Mouse (Mus musculus) heart, embryonic 10.5 days (tissue): ENCODE results near the gene Bbc3. TPM values are rescaled to one million over a fixed set of nuclear protein-coding genes. Genes with fewer than 3 reads are reported as not detected.

Source experiments
- DNase-seq: peaks from one replicate; pipeline ENCODE4 v3.0.0-alpha.2; 2017; ENCODE audit warnings: low spot score
- H3K27ac ChIP-seq: fragments of 300-500 bp; sonication (generic); 2 replicates; pipeline ENCODE4 v1.5.1; 2016; ENCODE audit warnings: mild to moderate bottlenecking
- H3K27me3 ChIP-seq: fragments of 300-500 bp; sonication (generic); 2 replicates; pipeline ENCODE4 v1.6.1; 2016; ENCODE audit warnings: mild to moderate bottlenecking; ENCODE audit not compliant: poor library complexity, insufficient read depth, severe bottlenecking
- H3K36me3 ChIP-seq: fragments of 300-500 bp; sonication (generic); 2 replicates; pipeline ENCODE4 v1.6.1; 2016; ENCODE audit warnings: mild to moderate bottlenecking, moderate library complexity
- H3K4me1 ChIP-seq: fragments of 300-500 bp; sonication (generic); 2 replicates; pipeline ENCODE4 v1.6.1; 2016; ENCODE audit warnings: mild to moderate bottlenecking
- H3K4me3 ChIP-seq: fragments of 300-500 bp; sonication (generic); 2 replicates; pipeline ENCODE4 v1.5.1; 2016; ENCODE audit warnings: mild to moderate bottlenecking, moderate library complexity
- H3K9me3 ChIP-seq: fragments of 300-500 bp; sonication (generic); 2 replicates; pipeline ENCODE4 v1.6.1; 2016; ENCODE audit warnings: mild to moderate bottlenecking, moderate library complexity
- WGBS: fragments of 180-500 bp; shearing (Covaris S2); methylation state at CpG from one replicate; pipeline ENCODE4 v1.1.7; 2016; 5-methylcytosine and 5-hydroxymethylcytosine counted together
- polyA plus RNA-seq: library from polyadenylated mRNA; unstranded; fragments of >200 nt; fragmentation: Nextera tagmentation; extraction: Ambion mirVana; gene quantifications from 2 replicates; pipeline ENCODE4 v1.2.1, GENCODE M21; 2016

The Bbc3 gene
- polyA plus RNA-seq, 1 experiment from 2014 or later = 9.5 TPM

DNA sequence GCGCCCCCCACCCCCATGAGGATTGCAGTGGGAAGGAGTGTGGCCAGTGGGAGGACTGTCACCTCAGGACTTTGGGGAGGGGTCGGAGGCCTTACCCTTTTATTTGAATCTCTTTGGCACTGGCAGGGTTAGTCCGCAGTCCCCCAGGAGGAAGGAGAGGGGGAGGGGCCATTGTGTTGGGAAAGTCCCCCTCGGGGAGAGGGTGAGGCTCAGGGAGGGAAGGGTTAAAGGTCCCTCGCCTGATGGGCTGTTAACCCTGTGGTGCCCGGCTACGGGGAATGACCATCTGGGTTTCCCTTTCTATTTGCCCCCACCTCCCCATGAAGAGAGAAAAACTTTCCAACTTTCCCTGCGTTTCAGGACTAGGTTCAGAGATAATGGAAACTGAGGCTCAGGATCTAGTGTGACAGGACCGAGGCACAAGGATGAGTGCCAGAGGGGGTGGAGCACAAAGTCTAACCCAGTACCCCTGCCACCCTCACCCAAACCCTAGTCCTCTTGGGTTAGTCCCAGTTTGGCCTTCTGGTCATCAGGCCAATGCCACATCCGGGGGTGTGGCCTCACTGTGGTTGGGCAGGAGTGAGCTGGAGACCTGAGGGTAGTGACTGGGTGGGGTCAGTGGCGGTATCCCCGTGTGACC lies 4.6 kb downstream of the Bbc3 start:
- H3K4me1 ChIP-seq = peaks cover 79% of the 10 kb centered on the region
- H3K27ac ChIP-seq = peak overlapping the region; percentile 98
- H3K4me3 ChIP-seq = peak overlapping the region; percentile 94
- DNase-seq = peak; percentile 87
- 2% methylated on average over 12 of the region's 12 CpGs for WGBS
- no peaks in the 10 kb centered on the region for H3K27me3 ChIP-seq
- H3K36me3 ChIP-seq = peaks cover 15% of the 10 kb centered on the region
- H3K9me3 ChIP-seq = no peaks in the 10 kb centered on the region

DNA sequence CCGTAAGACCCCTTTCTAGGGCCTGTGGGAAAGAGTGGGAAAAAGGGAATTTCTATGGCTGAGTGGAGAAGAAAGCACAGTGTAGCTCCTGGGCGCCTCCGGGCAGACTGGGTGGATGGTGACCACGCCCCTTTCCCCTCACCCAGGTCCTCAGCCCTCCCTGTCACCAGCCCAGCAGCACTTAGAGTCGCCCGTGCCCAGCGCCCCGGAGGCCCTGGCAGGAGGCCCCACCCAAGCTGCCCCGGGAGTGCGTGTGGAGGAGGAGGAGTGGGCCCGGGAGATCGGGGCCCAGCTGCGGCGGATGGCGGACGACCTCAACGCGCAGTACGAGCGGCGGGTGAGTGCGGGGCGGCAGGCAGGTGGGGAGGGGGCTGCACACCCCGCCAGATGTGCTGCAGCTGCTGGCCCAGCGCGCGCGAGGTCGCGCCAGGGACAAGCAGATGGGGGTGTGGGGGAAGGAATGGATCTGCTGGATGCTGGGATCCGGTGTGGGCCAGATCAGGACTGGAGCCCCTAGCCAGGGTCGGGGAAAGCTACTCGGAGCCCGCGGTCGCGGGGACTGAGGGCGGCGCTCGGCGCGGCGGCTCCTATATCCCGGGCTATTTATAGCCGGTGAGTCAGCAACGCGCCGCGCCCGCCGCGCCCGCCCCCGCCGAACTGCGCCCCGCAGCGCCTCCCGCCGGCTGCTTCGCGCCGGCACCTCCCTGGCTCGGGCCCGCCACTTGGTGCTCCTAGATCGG lies 5.5 kb downstream of the Bbc3 start:
- under 1% methylated on average over 46 of the region's 66 CpGs for WGBS
- Histone ChIP-seq H3K27ac (peak overlapping the region; percentile 98), H3K36me3 (peaks cover 15% of the 10 kb centered on the region), H3K4me1 (peaks cover 75% of the 10 kb centered on the region), H3K4me3 (peak overlapping the region; percentile 94), H3K9me3 (no peaks in the 10 kb centered on the region), H3K27me3 (no peaks in the 10 kb centered on the region)
- peak; percentile 85 for DNase-seq

DNA sequence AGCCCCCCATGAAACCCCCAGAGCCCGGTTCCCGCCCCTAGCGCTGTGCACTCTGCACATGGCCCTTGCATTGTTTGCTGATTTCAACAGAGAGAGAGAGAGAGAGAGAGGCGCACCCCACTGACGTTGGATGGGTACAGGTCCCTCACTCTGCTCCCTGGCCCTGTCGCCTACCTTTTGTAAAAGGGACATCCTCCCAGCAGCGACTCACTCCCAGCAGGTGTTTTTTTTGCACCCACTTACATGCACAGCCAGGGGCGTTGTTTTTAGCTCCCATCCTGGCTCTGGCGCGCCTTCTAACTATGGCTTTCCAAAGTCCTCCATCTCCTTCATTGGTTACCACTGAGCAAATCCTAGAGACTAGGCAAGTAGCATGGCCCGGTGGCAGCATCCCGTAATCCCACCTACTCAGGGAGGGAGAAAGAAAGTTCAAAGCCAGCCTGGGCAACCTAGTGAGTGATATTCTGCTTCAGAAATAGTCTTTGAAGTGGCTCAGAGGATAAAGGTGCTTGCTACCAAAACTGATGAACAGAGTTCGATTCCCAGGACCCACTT lies 6.1 kb downstream of the Bbc3 start:
- Histone ChIP-seq H3K36me3 (peaks cover 15% of the 10 kb centered on the region), H3K4me1 (peaks cover 69% of the 10 kb centered on the region), H3K27ac (peak overlapping the region; percentile 98), H3K9me3 (no peaks in the 10 kb centered on the region), H3K27me3 (no peaks in the 10 kb centered on the region), H3K4me3 (peak overlapping the region; percentile 94)
- DNase-seq = peak; percentile 88
- WGBS = 9% methylated on average over 13 of the region's 13 CpGs

DNA sequence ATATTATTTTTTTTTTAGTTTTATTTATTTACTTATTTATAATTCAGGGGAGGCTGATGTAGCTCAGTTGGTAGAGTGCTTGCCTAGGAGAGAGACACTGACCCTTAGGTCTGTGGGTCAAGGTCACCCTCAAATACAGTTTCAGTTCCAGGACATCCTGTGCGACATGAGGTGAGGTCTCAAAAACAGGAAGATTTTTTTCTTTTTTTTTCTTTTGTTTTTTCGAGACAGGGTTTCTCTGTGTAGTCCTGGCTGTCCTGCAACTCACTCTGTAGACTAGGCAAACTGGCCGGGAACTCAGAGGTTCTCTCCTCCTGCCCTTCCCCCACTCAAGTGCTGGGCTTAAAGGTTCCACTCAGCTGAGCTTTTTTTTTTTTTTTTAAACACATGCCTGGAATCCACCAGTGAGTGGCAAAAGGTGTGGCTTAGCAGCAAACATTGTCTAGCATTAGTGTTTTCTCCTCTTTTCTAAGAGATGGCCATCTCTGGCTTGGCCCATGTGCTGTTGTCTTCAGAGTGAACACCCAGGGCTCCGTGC lies 7.1 kb downstream of the Bbc3 start:
- Histone ChIP-seq H3K4me3 (no peak overlapping the region), H3K36me3 (peaks cover 15% of the 10 kb centered on the region), H3K27ac (no peak overlapping the region), H3K27me3 (no peaks in the 10 kb centered on the region), H3K9me3 (no peaks in the 10 kb centered on the region), H3K4me1 (peaks cover 59% of the 10 kb centered on the region)
- DNase-seq = no peak
- WGBS = 41% methylated on average over 4 of the region's 4 CpGs

DNA sequence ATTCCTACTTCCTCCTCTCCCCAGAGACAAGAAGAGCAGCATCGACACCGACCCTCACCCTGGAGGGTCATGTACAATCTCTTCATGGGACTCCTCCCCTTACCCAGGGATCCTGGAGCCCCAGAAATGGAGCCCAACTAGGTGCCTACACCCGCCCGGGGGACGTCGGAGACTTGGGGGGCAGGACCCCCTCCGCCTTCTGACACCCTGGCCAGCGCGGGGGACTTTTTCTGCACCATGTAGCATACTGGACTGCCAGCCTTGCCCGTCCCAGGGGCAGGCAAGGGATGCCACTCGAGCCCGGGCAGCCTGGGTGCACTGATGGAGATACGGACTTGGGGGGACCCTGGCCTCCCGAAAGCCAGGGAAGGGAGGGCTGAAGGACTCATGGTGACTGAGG lies 8.9 kb downstream of the Bbc3 start:
- H3K4me3 ChIP-seq = no peak overlapping the region
- H3K36me3 ChIP-seq = peaks cover 18% of the 10 kb centered on the region
- no peaks in the 10 kb centered on the region for H3K27me3 ChIP-seq
- H3K27ac ChIP-seq = 0 out of 2 replicates have a peak overlapping the region, but pooled peaks have one; percentile 13
- H3K4me1 ChIP-seq = peaks cover 41% of the 10 kb centered on the region
- no peaks in the 10 kb centered on the region for H3K9me3 ChIP-seq
- WGBS = 70% methylated on average over 14 of the region's 14 CpGs
- peak; percentile 59 for DNase-seq

DNA sequence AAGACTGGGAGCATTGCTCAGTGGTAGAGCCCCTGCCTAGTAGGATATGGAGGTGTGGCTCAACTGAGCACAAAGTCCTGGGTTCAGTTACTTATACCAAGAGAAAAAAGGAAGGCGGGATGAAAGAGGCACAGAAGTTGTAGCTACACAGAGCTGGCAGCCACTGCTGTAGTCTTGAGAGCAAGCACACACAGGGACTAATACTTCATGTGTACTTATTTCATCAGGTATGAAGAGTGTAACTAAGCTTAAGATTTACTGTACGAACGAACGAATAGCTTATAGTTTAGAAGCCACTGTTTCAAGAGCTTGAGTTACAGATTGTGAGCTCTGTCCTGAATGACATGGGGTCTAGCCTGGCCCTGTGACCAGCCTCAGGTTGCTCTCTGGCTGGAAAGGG lies 11.0 kb downstream of the Bbc3 start:
- Histone ChIP-seq H3K36me3 (peaks cover 18% of the 10 kb centered on the region), H3K27me3 (no peaks in the 10 kb centered on the region), H3K4me1 (peaks cover 20% of the 10 kb centered on the region), H3K9me3 (no peaks in the 10 kb centered on the region), H3K27ac (no peak overlapping the region), H3K4me3 (no peak overlapping the region)
- no peak for DNase-seq
- WGBS = 95% methylated on average over 4 of the region's 4 CpGs

DNA sequence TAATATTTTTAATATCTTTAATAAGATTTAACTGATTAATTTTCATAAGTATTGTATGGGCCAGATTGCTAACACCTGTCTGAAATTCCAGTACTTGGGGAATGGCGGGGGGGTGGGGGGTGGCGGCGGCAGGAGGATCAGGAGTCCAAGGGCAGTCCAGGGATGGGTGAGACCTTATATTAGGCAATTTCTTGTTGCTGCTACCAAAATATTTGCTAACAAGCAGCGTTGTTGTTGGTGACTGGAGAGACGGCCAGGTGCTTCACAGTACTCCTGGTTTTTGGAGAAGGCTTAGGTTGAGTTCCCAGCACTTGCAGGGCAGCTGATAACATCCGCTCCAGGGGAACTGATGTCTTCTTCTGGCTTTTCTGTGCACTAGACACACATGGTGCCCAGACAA lies 12.3 kb downstream of the Bbc3 start:
- DNase-seq = no peak
- no peaks in the 10 kb centered on the region for H3K27me3 ChIP-seq
- no peak overlapping the region for H3K4me3 ChIP-seq
- 0 out of 2 replicates have a peak, but pooled peaks cover 7% of the 10 kb centered on the region for H3K4me1 ChIP-seq
- peaks cover 28% of the 10 kb centered on the region for H3K36me3 ChIP-seq
- 88% methylated on average over 6 of the region's 6 CpGs for WGBS
- H3K9me3 ChIP-seq = no peaks in the 10 kb centered on the region
- no peak overlapping the region for H3K27ac ChIP-seq

DNA sequence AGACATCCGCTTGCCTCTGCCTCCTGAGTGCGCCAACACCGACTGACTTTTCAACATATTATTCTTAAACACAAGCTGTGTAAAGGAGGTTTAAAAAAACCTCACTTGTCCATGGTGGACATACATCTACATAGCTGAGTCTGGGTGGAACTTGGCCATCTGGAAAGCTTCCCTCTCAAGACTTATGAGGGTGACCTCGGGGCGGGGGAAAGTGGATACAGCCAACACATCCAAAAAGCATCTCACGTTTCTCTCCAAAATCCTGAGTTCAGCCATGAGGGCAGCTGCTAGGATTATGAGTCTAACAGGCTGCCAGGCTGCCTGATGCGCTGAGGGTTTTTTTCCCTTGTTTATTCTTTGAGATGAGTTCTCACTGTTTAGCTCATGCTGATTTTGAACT lies 16.5 kb downstream of the Bbc3 start:
- H3K9me3 ChIP-seq = no peaks in the 10 kb centered on the region
- no peak for DNase-seq
- 94% methylated on average over 7 of the region's 7 CpGs for WGBS
- no peak overlapping the region for H3K4me3 ChIP-seq
- H3K27ac ChIP-seq = no peak overlapping the region
- H3K4me1 ChIP-seq = peaks cover 10% of the 10 kb centered on the region
- H3K36me3 ChIP-seq = peaks cover 50% of the 10 kb centered on the region
- no peaks in the 10 kb centered on the region for H3K27me3 ChIP-seq

DNA sequence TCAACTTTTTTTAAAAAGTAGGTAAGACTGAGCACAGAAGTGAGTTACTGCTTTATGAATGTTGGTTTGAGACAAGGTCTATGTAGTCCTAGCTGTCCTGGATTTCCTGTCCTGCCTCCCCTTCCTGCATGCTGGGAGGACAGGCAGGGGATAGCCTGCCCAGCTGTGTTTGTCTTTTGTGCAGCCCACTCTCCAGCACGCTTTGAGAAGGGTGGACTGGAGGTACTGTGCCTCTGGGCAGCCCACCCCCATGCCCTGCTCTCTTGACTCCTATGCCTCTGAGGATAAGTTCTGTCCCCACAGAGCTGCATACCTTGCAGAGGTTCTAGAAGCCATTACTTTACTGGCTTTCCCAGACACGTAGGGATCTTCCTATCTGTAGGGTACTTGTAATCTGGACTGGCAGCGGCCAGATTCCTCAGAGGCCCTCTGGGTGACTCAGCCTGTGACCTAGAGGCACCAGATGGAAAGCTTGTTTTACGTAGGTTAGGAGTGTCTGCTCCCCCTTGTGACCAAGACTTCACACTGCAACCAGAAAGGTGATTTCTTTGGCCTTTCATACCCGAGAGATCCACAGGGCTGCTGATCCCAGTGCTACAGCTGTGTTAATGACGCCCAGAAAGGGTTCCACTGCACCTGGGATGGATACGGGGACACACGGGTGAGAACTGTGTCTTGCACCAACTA lies 17.9 kb downstream of the Bbc3 start:
- WGBS = 22% methylated on average over 8 of the region's 8 CpGs
- Histone ChIP-seq H3K4me1 (peaks cover 10% of the 10 kb centered on the region), H3K9me3 (no peaks in the 10 kb centered on the region), H3K27me3 (no peaks in the 10 kb centered on the region), H3K36me3 (peaks cover 61% of the 10 kb centered on the region), H3K4me3 (peak overlapping the region; percentile 5; the same call in 1 of the 2 replicates), H3K27ac (peak overlapping the region; percentile 85)
- DNase-seq = peak; percentile 93

DNA sequence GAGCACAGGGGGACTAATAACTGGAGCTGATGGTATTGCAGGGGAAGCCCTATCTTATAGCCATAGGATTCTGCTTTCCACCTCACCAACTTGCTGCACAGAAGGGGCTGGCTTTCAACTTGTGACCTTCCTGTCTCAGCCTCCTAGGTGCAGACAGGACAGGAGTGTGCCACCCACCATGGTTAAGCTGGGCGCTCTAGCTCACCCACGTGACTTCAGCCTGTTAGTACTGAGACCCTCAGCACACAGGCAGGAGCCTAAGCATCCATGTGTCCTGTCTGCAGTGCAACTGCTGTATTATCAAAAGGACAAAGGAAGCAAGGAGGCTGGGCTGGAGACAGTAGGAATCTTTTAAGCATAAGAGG lies 18.4 kb downstream of the Bbc3 start:
- Histone ChIP-seq H3K27me3 (no peaks in the 10 kb centered on the region), H3K27ac (peak overlapping the region; percentile 85; the same call in 1 of the 2 replicates), H3K36me3 (peaks cover 65% of the 10 kb centered on the region), H3K9me3 (no peaks in the 10 kb centered on the region), H3K4me1 (peaks cover 10% of the 10 kb centered on the region), H3K4me3 (no peak overlapping the region)
- no peak for DNase-seq
- 83% methylated on average over 2 of the region's 2 CpGs for WGBS

DNA sequence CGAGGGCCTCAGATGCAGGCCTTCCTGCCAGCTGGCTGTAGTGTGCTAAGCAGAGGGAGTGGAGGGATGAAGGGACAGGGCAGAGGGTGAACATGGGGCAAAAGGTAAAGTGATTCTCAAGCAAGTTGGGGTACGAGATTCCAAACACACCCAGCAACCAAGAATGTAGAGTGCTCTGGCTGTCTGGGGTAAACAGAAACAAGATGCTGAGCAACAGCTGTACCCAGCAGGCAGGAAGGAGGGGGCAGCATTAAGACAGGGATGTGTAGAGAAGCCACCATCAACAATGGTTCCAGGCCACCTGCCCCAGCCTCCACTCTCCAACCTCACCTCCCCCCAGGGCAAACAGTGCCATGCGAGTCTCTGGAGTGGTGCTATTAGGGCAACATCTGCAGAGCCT lies 21.0 kb downstream of the Bbc3 start:
- no peaks in the 10 kb centered on the region for H3K9me3 ChIP-seq
- no peak overlapping the region for H3K4me3 ChIP-seq
- H3K4me1 ChIP-seq = peaks cover 10% of the 10 kb centered on the region
- H3K27me3 ChIP-seq = no peaks in the 10 kb centered on the region
- H3K27ac ChIP-seq = no peak overlapping the region
- H3K36me3 ChIP-seq = peaks cover 90% of the 10 kb centered on the region
- no peak for DNase-seq
- 87% methylated on average over 3 of the region's 3 CpGs for WGBS

DNA sequence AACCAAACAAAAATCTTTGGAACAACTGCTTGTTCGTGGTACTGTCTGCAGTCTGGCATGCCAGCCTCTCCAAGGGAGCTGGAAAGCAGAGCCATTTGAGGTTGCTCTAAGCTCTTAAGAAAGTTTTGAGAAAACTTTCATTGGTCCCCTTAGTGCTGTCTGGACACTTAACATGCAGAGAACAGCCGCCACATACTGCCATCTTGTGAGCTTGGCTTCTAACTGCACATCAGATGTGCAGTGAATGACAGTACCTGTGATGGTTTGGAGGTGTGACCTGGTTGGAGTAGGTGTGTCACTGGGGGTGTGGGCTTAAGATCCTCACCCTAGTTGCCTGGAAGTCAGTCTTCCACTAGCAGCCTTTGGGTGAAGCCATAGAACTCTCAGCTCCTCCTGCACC lies 29.5 kb downstream of the Bbc3 start:
- Histone ChIP-seq H3K27ac (no peak overlapping the region), H3K9me3 (no peaks in the 10 kb centered on the region), H3K4me3 (no peak overlapping the region), H3K36me3 (peaks cover 85% of the 10 kb centered on the region), H3K4me1 (no peaks in the 10 kb centered on the region), H3K27me3 (no peaks in the 10 kb centered on the region)
- DNase-seq = no peak
- 79% methylated on average over 2 of the region's 2 CpGs for WGBS

DNA sequence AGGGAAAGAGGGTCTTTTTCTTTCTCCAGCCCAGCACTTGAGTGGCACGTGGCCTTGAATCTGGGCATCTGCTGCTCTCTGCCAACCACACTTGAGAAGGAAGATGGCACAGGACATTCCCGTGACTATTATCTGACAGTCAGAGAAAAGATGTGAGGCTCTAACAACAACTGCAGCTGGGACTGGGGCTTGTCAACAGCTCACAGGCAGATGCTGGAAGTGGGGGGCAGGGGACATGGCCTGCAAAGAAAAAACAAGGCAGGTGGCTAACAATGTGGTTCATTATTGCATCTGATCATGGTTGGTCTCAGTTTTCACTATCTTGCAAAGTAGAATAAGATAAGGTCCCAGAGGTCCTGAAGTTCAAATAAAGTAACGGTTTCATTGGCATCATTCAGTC lies 36.4 kb downstream of the Bbc3 start:
- Histone ChIP-seq H3K4me3 (no peak overlapping the region), H3K36me3 (peaks cover 74% of the 10 kb centered on the region), H3K27me3 (no peaks in the 10 kb centered on the region), H3K4me1 (no peaks in the 10 kb centered on the region), H3K9me3 (no peaks in the 10 kb centered on the region), H3K27ac (no peak overlapping the region)
- 75% methylated on average over 3 of the region's 3 CpGs for WGBS
- DNase-seq = no peak
